Mouse (Mus musculus) left cerebral cortex, adult 9 months (tissue): ENCODE measurements around the gene Ap1s3.
A peak's percentile ranks its signal among the peaks of the same experiment; 100 is the strongest.
"Not testable (repeated sequence)": the region's sequence is repeated elsewhere in the genome, so short reads cannot be mapped to it uniquely, and the experiment has no call there.

Source experiments
- DNase-seq, 2 experiments: peaks; one replicate each; pipeline ENCODE4 v3.0.0; 2022; ENCODE audit warnings: low spot score in 2 of 2

Gene Ap1s3

GRCm38 (mm10) chr1:79664911-79665310 lies 6.9 kb downstream of the Ap1s3 start:
- DNase-seq: no peak

DNA sequence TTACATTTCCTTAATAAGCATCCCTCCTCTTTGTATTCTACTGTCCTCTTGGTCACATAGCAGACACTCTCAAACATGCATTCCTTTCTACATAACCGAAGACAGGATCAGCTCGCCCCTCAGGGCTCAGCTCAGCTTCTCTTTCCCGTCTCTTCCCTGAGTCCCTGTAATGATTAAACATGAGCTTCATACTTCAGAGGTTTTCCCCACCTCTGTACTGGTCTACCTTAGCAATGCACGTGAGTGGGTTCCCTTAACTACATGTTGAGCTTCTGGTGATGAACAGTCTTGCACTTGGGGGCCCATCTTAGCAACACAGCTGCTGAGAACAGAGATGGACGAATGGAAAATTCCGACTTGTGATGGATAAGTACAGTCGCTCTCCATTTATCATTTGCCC lies 12.2 kb downstream of the Ap1s3 start:
- DNase-seq: no peak

GRCm38 (mm10) chr1:79657411-79657810 lies 14.4 kb downstream of the Ap1s3 start:
- DNase-seq: peak in 1 of 2 experiments; percentile 4

- DNase-seq: no peak
Measured at GRCm38 (mm10) chr1:79655819-79656555, 15.8 kb downstream of the Ap1s3 start.

GRCm38 (mm10) chr1:79654948-79655347 lies 16.8 kb downstream of the Ap1s3 start:
- DNase-seq: no peak

DNA sequence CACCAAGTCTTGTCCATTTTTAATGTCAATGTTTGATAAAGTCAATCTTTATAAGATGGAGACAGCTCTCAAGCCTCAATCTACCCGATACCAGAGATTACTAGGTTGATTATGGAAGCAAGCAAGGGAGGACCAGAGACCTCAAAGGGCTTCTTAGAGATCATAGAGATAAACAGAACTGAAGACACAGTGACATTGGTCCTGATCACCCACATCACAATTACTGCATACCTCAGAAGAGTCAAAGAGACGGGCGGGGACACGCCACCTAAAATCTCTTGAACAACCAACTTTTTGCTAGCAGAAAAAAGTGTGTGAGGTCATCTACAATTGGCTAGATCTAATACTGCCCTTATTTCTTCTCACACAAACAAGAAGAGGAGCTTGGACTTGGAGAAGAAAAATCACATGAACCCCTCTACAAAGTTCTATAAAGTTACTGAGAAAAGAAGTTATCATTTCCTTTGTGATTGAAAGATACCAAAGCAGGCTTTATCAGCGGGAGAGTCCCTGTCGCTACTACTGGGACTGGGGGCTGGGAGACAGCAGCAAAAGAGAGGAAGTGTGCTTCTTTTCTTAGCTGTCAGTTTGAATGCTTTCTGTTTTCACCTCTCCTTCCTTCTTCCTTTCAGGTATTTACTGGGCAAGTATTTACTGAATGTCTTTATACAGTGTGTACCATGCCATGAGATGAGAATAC lies 28.2 kb downstream of the Ap1s3 start:
- no peak for DNase-seq

GRCm38 (mm10) chr1:79642680-79643079 lies 29.1 kb downstream of the Ap1s3 start:
- no peak for DNase-seq

GRCm38 (mm10) chr1:79641355-79641754 lies 30.4 kb downstream of the Ap1s3 start:
- no peak for DNase-seq

GRCm38 (mm10) chr1:79640151-79640550 lies 31.6 kb downstream of the Ap1s3 start:
- DNase-seq: peak in 1 of 2 experiments; percentile 76

DNA sequence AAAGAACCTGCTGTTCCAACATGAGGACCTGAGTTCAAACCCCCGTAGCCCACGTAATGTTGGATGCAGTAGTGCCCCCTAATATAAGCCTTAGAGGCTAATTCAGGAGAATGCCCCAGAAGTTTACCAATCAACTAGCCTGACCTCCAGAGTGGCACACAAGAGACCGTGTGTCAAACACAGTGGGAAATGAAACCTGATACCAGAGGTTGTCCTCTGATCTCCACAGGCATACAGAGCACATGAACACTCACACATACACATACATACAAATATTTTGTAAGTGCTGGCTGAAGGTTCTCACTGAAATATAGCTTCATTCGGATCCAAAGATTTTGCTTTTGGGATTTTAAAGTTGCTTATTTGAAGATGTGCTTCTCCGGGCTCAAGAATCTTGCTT lies 32.1 kb downstream of the Ap1s3 start:
- DNase-seq: no peak

DNA sequence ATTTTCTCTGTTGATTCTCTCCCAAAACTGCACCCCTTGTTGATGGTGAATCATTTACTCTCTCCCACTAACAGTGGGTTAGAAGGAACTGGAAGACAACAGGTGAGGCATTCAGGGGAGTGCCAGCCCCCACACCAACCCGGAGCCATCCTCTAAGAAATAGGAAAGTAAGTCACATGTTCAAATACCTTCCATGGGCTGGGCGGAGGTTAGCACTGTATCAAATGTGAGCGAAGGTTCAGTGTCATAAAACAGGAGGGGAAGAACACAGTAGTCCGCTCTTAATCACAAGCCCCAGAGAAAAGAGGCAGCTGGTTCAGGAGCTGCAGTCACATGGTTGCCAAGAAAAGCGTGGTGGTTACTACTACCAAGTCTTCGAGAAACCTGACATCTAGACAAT lies 32.7 kb downstream of the Ap1s3 start:
- DNase-seq: no peak

- DNase-seq: no peak
Measured at GRCm38 (mm10) chr1:79637768-79638167, 34.0 kb downstream of the Ap1s3 start.

DNA sequence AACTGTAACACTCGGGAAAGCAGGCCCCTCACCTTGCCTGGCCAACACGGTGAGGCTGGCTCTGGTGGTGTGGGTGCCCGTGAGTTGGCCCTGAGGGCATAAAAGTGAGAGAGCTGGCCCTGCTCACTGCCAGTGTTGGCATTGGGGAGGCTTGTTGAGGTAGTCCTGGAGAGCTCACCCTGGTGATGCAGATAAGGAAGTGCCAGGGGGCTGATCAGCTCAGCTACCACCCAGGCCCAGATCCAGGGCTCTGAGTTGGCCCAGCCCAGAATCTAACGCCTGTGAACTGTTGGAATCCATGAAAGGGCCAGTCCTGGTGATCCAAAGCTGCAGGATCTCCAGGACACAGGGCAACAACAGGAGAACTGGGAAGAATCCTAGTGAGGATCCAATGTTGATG lies 40.3 kb downstream of the Ap1s3 start:
- no peak for DNase-seq

- DNase-seq: no peak
Measured at GRCm38 (mm10) chr1:79629726-79630125, 42.0 kb downstream of the Ap1s3 start.

DNA sequence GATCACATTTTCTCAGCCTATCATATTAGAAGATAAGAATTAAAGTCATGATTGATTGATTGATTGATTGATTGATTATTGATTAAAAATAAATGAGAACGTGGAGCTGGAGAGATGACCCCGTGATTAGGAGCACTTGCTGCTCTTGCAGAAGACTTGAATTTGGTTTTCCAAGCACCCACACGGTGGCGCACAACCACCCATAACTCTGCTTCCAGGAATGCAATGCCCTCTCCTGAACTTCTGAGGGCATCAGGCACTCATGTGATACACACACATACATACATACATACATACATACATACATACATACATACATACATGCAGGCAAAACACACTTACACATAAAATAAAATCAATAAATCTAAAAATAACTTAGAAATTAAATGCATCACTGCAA lies 45.6 kb downstream of the Ap1s3 start:
- no peak for DNase-seq

- no peak for DNase-seq
Measured at GRCm38 (mm10) chr1:79619434-79619833, 52.3 kb downstream of the Ap1s3 start.

DNA sequence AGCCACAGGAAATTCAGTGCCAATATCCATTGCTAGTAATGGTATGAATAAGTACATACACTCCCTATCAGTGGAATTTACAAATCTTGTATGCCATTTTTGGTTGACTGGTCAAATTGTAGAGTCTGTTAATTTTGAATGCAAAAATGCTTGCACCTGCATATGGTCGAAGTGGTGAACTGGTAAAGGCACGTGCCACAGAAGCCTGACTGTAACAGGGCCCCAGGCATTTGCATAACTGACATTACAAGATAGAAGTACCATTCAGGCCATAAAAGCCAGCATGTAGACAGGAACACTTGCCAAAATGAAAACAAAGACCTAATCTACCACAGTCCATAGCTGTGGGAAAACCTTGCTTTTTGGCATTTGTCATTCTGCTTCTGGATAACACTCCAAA lies 55.3 kb downstream of the Ap1s3 start:
- DNase-seq: no peak

DNA sequence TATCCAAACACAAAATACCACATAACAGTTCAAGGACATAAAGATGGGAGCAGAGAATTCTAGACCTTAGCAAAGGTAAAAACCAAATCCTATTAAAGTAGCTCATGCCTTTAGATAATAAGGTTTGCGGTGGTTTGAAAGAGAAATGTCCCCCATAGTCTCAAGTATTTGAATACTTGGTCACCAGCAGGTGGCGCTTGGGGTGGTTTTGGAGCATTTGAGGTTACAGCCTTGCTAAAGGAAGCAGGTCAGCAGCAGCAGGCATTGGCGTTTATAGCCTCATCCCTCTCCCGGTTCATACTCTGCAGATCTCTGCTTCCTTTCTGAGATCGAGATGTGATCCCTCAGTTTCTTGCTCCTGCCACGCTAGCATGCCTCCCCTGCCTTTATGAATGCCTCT lies 57.3 kb downstream of the Ap1s3 start:
- no peak for DNase-seq

- not testable (repeated sequence) for DNase-seq
Measured at GRCm38 (mm10) chr1:79611271-79611670, 60.5 kb downstream of the Ap1s3 start.

GRCm38 (mm10) chr1:79608856-79609255 lies 62.9 kb downstream of the Ap1s3 start:
- not testable (repeated sequence) for DNase-seq

GRCm38 (mm10) chr1:79602500-79602899 lies 69.3 kb downstream of the Ap1s3 start:
- no peak for DNase-seq

GRCm38 (mm10) chr1:79598385-79599178 lies 73.2 kb downstream of the Ap1s3 start:
- no peak for DNase-seq
